Mouse (Mus musculus): ENCODE measurements at regions not wholly inside any gene's neighbourhood (a gene's known extent, or its start where the extent isn't known, plus 50 kb on each side); places are given as distances from the start of the nearest gene placed in this dataset.
"Not testable (repeated sequence)": the region's sequence is repeated elsewhere in the genome, so short reads cannot be mapped to it uniquely, and the experiment has no call there.

DNA sequence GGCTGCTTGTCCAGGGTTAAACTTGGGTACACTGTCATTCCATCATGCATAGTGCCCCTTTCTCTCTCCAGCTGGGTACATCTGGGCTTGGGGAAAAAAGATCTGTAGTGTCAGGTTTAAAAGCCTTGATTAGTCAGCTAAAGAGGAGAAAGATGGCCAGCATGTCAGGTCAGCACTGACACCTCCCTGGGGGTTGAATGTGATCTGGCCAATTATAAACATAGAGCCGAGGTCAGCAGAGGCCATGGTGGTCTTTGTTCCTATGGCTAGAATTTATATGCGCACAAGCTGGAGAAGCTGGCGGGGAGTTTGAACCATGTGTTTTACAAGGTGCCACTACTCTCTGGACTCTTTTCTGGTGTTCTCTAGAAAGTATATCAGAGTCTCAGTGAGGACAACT is 61.0 kb upstream of the Gm12728 start:
- DNase-seq (ENCODE audit: low read depth in 2 of 2, low spot score in 2 of 2), result no peak

DNA sequence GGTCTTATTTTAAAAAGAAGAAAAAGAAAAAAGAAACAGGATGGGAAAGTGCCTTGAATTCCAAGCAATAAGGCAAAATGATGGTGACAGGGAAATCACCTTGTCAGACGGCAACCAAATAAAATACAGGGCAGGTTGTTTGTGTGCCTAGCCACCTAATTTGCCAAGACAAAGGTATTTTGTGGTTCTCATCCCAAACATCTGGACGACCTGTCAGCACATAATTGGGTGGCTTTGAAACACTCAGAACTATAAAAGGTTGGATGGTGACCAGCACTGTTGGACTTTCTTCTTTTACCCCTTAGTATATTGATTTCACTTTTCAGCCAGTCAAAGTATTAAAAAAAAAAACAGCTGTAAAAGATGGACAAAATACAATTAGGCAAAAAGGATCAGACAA is 58.8 kb upstream of the Gm12728 start:
- DNase-seq (ENCODE audit: low read depth in 2 of 2, low spot score in 2 of 2), result no peak

DNA sequence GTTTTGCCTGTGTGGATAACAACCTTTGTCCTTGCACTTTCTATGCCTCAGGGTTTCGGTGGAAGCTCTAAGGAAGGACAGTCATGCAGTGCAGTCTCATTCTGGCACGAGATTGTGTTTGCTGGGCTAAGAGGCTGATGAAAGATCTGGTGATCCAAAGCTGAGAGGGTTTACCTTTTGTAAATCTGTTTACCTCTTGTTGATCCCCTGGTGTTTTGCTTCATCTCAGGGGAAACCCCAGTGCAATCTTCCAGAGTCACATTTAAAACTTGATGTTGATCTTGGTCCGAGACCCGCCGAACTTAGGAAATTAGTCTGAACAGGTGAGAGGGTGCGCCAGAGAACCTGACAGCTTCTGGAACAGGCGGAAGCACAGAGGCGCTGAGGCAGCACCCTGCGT is 54.6 kb upstream of the Gm12728 start:
- not testable (repeated sequence) for DNase-seq (ENCODE audit: low read depth in 2 of 2, low spot score in 2 of 2)
